ENCODE assay signal across 9 mouse cellular contexts in genomic region chr4:59765385-59766005, GRCm38 (mm10). TPM values are rescaled to one million over a fixed set of nuclear protein-coding genes. Genes with fewer than 3 reads are reported as not detected.
DNase-seq lines count a peak whose midpoint lies in the region; ATAC-seq lines count a peak whose summit lies in the region.
"Had no signal": no experiment of that assay in that cellular context is flagged by ENCODE, and none has a peak within 500 bp of the region (broad histone marks: within the 10 kb centered on the region; RNA-seq: fewer than 3 reads in every experiment).

No protein-coding gene starts in this region.

- no peak overlapping the region for H3K27ac ChIP-seq in embryonic facial prominence, embryonic 11.5 days (replicated peaks; ENCODE audit: low read depth, low read length)
- peak overlapping the region; percentile 38; the same call in 1 of the 2 replicates for H3K27ac ChIP-seq in intestine, embryonic 14.5 days (ENCODE audit: low read depth)
- peak overlapping the region; percentile 41; the same call in 1 of the 2 replicates for H3K27ac ChIP-seq in midbrain, embryonic 13.5 days

- DNase-seq in adrenal gland, adult 2 months, result peak; percentile 31
- DNase-seq in adrenal gland, adult 8-10 months, result no peak
- peak; percentile 60 for DNase-seq in embryonic facial prominence, embryonic 11.5 days (ENCODE audit: low spot score)
- peak; percentile 53 for DNase-seq in intestine, embryonic 14.5 days (ENCODE audit: low spot score)
- DNase-seq in right cerebral cortex, postnatal 36 days (ENCODE audit: low spot score in 2 of 2), result no peak
- no peak for DNase-seq in layer of hippocampus, postnatal 14 days (ENCODE audit: low spot score in 2 of 2)
- DNase-seq in layer of hippocampus, adult 9-10 months (ENCODE audit: low spot score), result no peak

- no peaks in the 10 kb centered on the region; the same call in 1 of the 2 replicates for H3K4me1 ChIP-seq in embryonic facial prominence, embryonic 11.5 days (ENCODE audit: control insufficient read depth, insufficient read depth, low read length)
- 0 out of 2 replicates have a peak, but pooled peaks cover 9% of the 10 kb centered on the region for H3K4me1 ChIP-seq in intestine, embryonic 14.5 days (replicated peaks; ENCODE audit: control insufficient read depth, insufficient read depth, low read length)
- H3K4me1 ChIP-seq in midbrain, embryonic 13.5 days (replicated peaks), result peaks cover 10% of the 10 kb centered on the region

- H3K9ac ChIP-seq in embryonic facial prominence, embryonic 11.5 days (replicated peaks; ENCODE audit: low read length), result no peak overlapping the region; the same call in 1 of the 2 replicates
- H3K9ac ChIP-seq in intestine, embryonic 14.5 days (ENCODE audit: low read length), result no peak overlapping the region
- H3K9ac ChIP-seq in midbrain, embryonic 13.5 days (replicated peaks), result no peak overlapping the region

- no peaks in the 10 kb centered on the region for H3K9me3 ChIP-seq in embryonic facial prominence, embryonic 11.5 days (replicated peaks; ENCODE audit: control insufficient read depth, low read length)
- no peaks in the 10 kb centered on the region for H3K9me3 ChIP-seq in intestine, embryonic 14.5 days (ENCODE audit: control insufficient read depth, low read length)
- no peaks in the 10 kb centered on the region for H3K9me3 ChIP-seq in midbrain, embryonic 13.5 days
- H3K9me3 ChIP-seq: megakaryocyte, embryonic 14.5 days had no signal

- H3K4me2 ChIP-seq in embryonic facial prominence, embryonic 11.5 days (ENCODE audit: low read depth, low read length), result no peak overlapping the region
- peak overlapping the region; percentile 18 for H3K4me2 ChIP-seq in intestine, embryonic 14.5 days (ENCODE audit: low read length)
- H3K4me2 ChIP-seq in midbrain, embryonic 13.5 days (replicated peaks), result no peak overlapping the region; the same call in 1 of the 2 replicates

- no peaks in the 10 kb centered on the region for H3K27me3 ChIP-seq in embryonic facial prominence, embryonic 11.5 days (ENCODE audit: control insufficient read depth, insufficient read depth, low read length)
- no peaks in the 10 kb centered on the region for H3K27me3 ChIP-seq in intestine, embryonic 14.5 days (replicated peaks; ENCODE audit: control insufficient read depth, insufficient read depth, low read length)
- H3K27me3 ChIP-seq in midbrain, embryonic 13.5 days, result no peaks in the 10 kb centered on the region
- H3K27me3 ChIP-seq: megakaryocyte, embryonic 14.5 days had no signal

- 36% methylated on average over 7 of the region's 7 CpGs for WGBS in embryonic facial prominence, embryonic 11.5 days
- 25% methylated on average over 7 of the region's 7 CpGs for WGBS in intestine, embryonic 14.5 days
- 38% methylated on average over 7 of the region's 7 CpGs for WGBS in midbrain, embryonic 13.5 days

- ATAC-seq in embryonic facial prominence, embryonic 11.5 days (replicated peaks; ENCODE audit: insufficient number of reproducible peaks, low FRiP score, low TSS enrichment, low read depth), result no peak
- 0 out of 2 replicates have a peak, but pooled peaks have one; percentile 34 for ATAC-seq in intestine, embryonic 14.5 days (replicated peaks; ENCODE audit: low FRiP score, low TSS enrichment, low read depth)
- peak; percentile 79 for ATAC-seq in midbrain, embryonic 13.5 days

- no peak overlapping the region for H3K4me3 ChIP-seq in embryonic facial prominence, embryonic 11.5 days (ENCODE audit: low read depth, low read length)
- H3K4me3 ChIP-seq in intestine, embryonic 14.5 days (ENCODE audit: low read depth, low read length), result no peak overlapping the region
- no peak overlapping the region for H3K4me3 ChIP-seq in midbrain, embryonic 13.5 days (replicated peaks)
- H3K4me3 ChIP-seq: megakaryocyte, embryonic 14.5 days had no signal

- H3K36me3 ChIP-seq in embryonic facial prominence, embryonic 11.5 days (replicated peaks; ENCODE audit: control insufficient read depth, insufficient read depth, low read depth, low read length), result no peaks in the 10 kb centered on the region
- H3K36me3 ChIP-seq in intestine, embryonic 14.5 days (ENCODE audit: control insufficient read depth, insufficient read depth, low read length), result peaks cover 18% of the 10 kb centered on the region
- peaks cover 10% of the 10 kb centered on the region for H3K36me3 ChIP-seq in midbrain, embryonic 13.5 days

RNA-seq across cellular contexts. Expression of gene Inip, which starts 35.9 kb away (rescaled TPM):
- 10 to 100 TPM; 16.1 to 18.0 TPM for total RNA-seq in adrenal gland, adult 2 months (2021)
- 5.0 and 6.7 TPM in 2 replicates for polyA plus RNA-seq in adrenal gland, adult 2 months (2012; rRNA removed)
- 10 to 100 TPM; 17.8 to 24.3 (median 19.9) TPM for total RNA-seq in adrenal gland, adult 8-10 months (2022)
- polyA plus RNA-seq in embryonic facial prominence, embryonic 11.5 days (2014; fragmentation: Nextera tagmentation; extraction: Ambion mirVana), result 97.2 and 103 TPM in 2 replicates
- polyA plus RNA-seq in intestine, embryonic 14.5 days (2014; fragmentation: Nextera tagmentation; extraction: Ambion mirVana), result 55.1 and 56.1 TPM in 2 replicates
- polyA plus RNA-seq in midbrain, embryonic 13.5 days (2015; fragmentation: Nextera tagmentation; extraction: Ambion mirVana), result 80.1 and 82.0 TPM in 2 replicates
- 10 to 100 TPM; 20.2 to 22.7 TPM for total RNA-seq in layer of hippocampus, postnatal 14 days (2021)

RNA-seq across cellular contexts. Expression of gene Snx30, which starts 40.1 kb away (rescaled TPM):
- total RNA-seq in adrenal gland, adult 2 months (2021), result 1 to 10 TPM; 5.3 to 6.6 TPM
- 0.90 and 2.4 TPM in 2 replicates for polyA plus RNA-seq in adrenal gland, adult 2 months (2012; rRNA removed)
- total RNA-seq in adrenal gland, adult 8-10 months (2022), result 10 to 100 TPM in 1 of 4 experiments, 1 to 10 TPM in 3; 6.6 to 10.2 (median 8.9) TPM
- 7.1 and 9.5 TPM in 2 replicates for polyA plus RNA-seq in embryonic facial prominence, embryonic 11.5 days (2014; fragmentation: Nextera tagmentation; extraction: Ambion mirVana)
- 6.0 and 6.8 TPM in 2 replicates for polyA plus RNA-seq in intestine, embryonic 14.5 days (2014; fragmentation: Nextera tagmentation; extraction: Ambion mirVana)
- polyA plus RNA-seq in midbrain, embryonic 13.5 days (2015; fragmentation: Nextera tagmentation; extraction: Ambion mirVana), result 13.7 and 14.3 TPM in 2 replicates
- total RNA-seq in layer of hippocampus, postnatal 14 days (2021), result 10 to 100 TPM; 46.4 to 46.9 TPM

Comparison
In these comparisons a context has a peak if more than half of its experiments do, and no peak if none do; other contexts are left out.
1. DNase-seq: peak in adrenal gland, adult 2 months (single experiment), embryonic facial prominence, embryonic 11.5 days (single experiment) and intestine, embryonic 14.5 days (single experiment); none in adrenal gland, adult 8-10 months (single experiment), right cerebral cortex, postnatal 36 days (0 of 2), layer of hippocampus, postnatal 14 days (0 of 2) and layer of hippocampus, adult 9-10 months (single experiment).